Mouse (Mus musculus): ENCODE measurements at regions not wholly inside any gene's neighbourhood (a gene's known extent, or its start where the extent isn't known, plus 50 kb on each side); places are given as distances from the start of the nearest gene placed in this dataset.

DNA sequence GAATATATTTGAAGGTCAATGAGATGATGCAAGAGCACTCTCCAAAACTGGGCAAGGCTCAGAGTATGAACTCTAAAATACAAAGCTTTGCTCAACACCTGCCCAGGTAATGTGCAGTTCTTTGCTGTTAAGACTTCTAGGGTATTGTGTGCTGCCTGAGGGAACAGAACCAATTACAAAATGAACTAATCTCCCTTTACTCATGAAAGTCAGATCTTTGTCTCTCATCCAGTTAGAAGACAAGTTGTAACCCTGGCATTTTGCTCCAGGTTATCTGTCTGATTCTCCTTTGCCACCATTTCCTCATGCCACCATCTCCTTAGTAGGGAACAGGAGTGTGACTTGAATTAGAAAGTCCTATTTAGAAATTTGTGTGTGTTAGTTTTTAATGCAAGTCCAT lies 243.5 kb upstream of the P2ry1 start:
- TF ChIP-seq CTCF (IDR thresholded peaks at IDR 0.05; ENCODE audit: low read depth, low read length) (no peak), POLR2A (IDR thresholded peaks at IDR 0.05; ENCODE audit: borderline replicate concordance, low read depth, low read length) (no peak)

All from bone marrow macrophage, adult 2 months (primary cell).